Mouse (Mus musculus): ENCODE data around the gene Iqcf5. TPM values are rescaled to one million over a fixed set of nuclear protein-coding genes. Genes with fewer than 3 reads are reported as not detected.

Iqcf5 gene
- polyA plus RNA-seq, 1 experiment from 2014 or later, result not detected

GRCm38 (mm10) chr9:106519909-106520308, 5.5 kb downstream of the Iqcf5 start:
- Histone ChIP-seq H3K9me3 (ENCODE audit: control insufficient read depth, low read length) (no peaks in the 10 kb centered on the region), H3K9ac (ENCODE audit: low read length) (no peak overlapping the region), H3K4me3 (ENCODE audit: low read depth, low read length) (no peak overlapping the region), H3K4me1 (replicated peaks; ENCODE audit: control insufficient read depth, insufficient read depth, low read length) (no peaks in the 10 kb centered on the region), H3K27ac (ENCODE audit: low read depth) (no peak overlapping the region), H3K27me3 (replicated peaks; ENCODE audit: control insufficient read depth, insufficient read depth, low read length) (no peaks in the 10 kb centered on the region), H3K4me2 (ENCODE audit: low read length) (no peak overlapping the region), H3K36me3 (ENCODE audit: control insufficient read depth, insufficient read depth, low read length) (no peaks in the 10 kb centered on the region)
- no peak for ATAC-seq (replicated peaks; ENCODE audit: low FRiP score, low TSS enrichment, low read depth)
- DNase-seq (ENCODE audit: low spot score), result no peak
- 71% methylated on average over 8 of the region's 8 CpGs for WGBS

GRCm38 (mm10) chr9:106531833-106532232, 17.5 kb downstream of the Iqcf5 start:
- Histone ChIP-seq H3K4me2 (ENCODE audit: low read length) (no peak overlapping the region), H3K9ac (ENCODE audit: low read length) (no peak overlapping the region), H3K9me3 (ENCODE audit: control insufficient read depth, low read length) (no peaks in the 10 kb centered on the region), H3K27me3 (replicated peaks; ENCODE audit: control insufficient read depth, insufficient read depth, low read length) (no peaks in the 10 kb centered on the region), H3K4me3 (ENCODE audit: low read depth, low read length) (no peak overlapping the region), H3K36me3 (ENCODE audit: control insufficient read depth, insufficient read depth, low read length) (no peaks in the 10 kb centered on the region), H3K27ac (ENCODE audit: low read depth) (no peak overlapping the region), H3K4me1 (replicated peaks; ENCODE audit: control insufficient read depth, insufficient read depth, low read length) (no peaks in the 10 kb centered on the region)
- WGBS, result 37% methylated on average over 3 of the region's 3 CpGs
- ATAC-seq (replicated peaks; ENCODE audit: low FRiP score, low TSS enrichment, low read depth) (no peak), DNase-seq (ENCODE audit: low spot score) (no peak)

GRCm38 (mm10) chr9:106534296-106534695, 19.9 kb downstream of the Iqcf5 start:
- Histone ChIP-seq H3K27me3 (replicated peaks; ENCODE audit: control insufficient read depth, insufficient read depth, low read length) (no peaks in the 10 kb centered on the region), H3K4me3 (ENCODE audit: low read depth, low read length) (no peak overlapping the region), H3K4me1 (replicated peaks; ENCODE audit: control insufficient read depth, insufficient read depth, low read length) (no peaks in the 10 kb centered on the region), H3K27ac (ENCODE audit: low read depth) (no peak overlapping the region), H3K9me3 (ENCODE audit: control insufficient read depth, low read length) (no peaks in the 10 kb centered on the region), H3K4me2 (ENCODE audit: low read length) (no peak overlapping the region), H3K36me3 (ENCODE audit: control insufficient read depth, insufficient read depth, low read length) (no peaks in the 10 kb centered on the region), H3K9ac (ENCODE audit: low read length) (no peak overlapping the region)
- 91% methylated on average over 7 of the region's 7 CpGs for WGBS
- ATAC-seq (replicated peaks; ENCODE audit: low FRiP score, low TSS enrichment, low read depth) (no peak), DNase-seq (ENCODE audit: low spot score) (no peak)

GRCm38 (mm10) chr9:106534975-106535374, 20.6 kb downstream of the Iqcf5 start:
- Histone ChIP-seq H3K27ac (ENCODE audit: low read depth) (no peak overlapping the region), H3K27me3 (replicated peaks; ENCODE audit: control insufficient read depth, insufficient read depth, low read length) (no peaks in the 10 kb centered on the region), H3K4me3 (ENCODE audit: low read depth, low read length) (no peak overlapping the region), H3K9ac (ENCODE audit: low read length) (no peak overlapping the region), H3K4me2 (ENCODE audit: low read length) (no peak overlapping the region), H3K4me1 (replicated peaks; ENCODE audit: control insufficient read depth, insufficient read depth, low read length) (no peaks in the 10 kb centered on the region), H3K36me3 (ENCODE audit: control insufficient read depth, insufficient read depth, low read length) (no peaks in the 10 kb centered on the region), H3K9me3 (ENCODE audit: control insufficient read depth, low read length) (no peaks in the 10 kb centered on the region)
- 88% methylated on average over 11 of the region's 11 CpGs for WGBS
- DNase-seq (ENCODE audit: low spot score), result no peak
- no peak for ATAC-seq (replicated peaks; ENCODE audit: low FRiP score, low TSS enrichment, low read depth)

GRCm38 (mm10) chr9:106561531-106561930, 47.2 kb downstream of the Iqcf5 start, which contains the start of gene Iqcf3:
Gene Iqcf3, minus strand, starts transcription at chr9:106561631.
- Histone ChIP-seq H3K4me3 (ENCODE audit: low read depth, low read length) (no peak within 1 kb of the TSS), H3K9ac (ENCODE audit: low read length) (no peak within 1 kb of the TSS), H3K4me2 (ENCODE audit: low read length) (no peak within 1 kb of the TSS), H3K9me3 (ENCODE audit: control insufficient read depth, low read length) (no peaks in the 10 kb centered on the region), H3K27ac (ENCODE audit: low read depth) (no peak within 1 kb of the TSS), H3K4me1 (replicated peaks; ENCODE audit: control insufficient read depth, insufficient read depth, low read length) (no peaks in the 10 kb centered on the region), H3K36me3 (ENCODE audit: control insufficient read depth, insufficient read depth, low read length) (no peaks in the 10 kb centered on the region), H3K27me3 (replicated peaks; ENCODE audit: control insufficient read depth, insufficient read depth, low read length) (no peaks in the 10 kb centered on the region)
- no peak for ATAC-seq (replicated peaks; ENCODE audit: low FRiP score, low TSS enrichment, low read depth)
- DNase-seq (ENCODE audit: low spot score), result no peak
- WGBS, result 85% methylated on average over 5 of the region's 5 CpGs

GRCm38 (mm10) chr9:106562291-106562690, 47.9 kb downstream of the Iqcf5 start:
- no peaks in the 10 kb centered on the region for H3K9me3 ChIP-seq (ENCODE audit: control insufficient read depth, low read length)
- 88% methylated on average over 11 of the region's 11 CpGs for WGBS
- H3K4me2 ChIP-seq (ENCODE audit: low read length), result no peak overlapping the region
- DNase-seq (ENCODE audit: low spot score) (no peak), ATAC-seq (replicated peaks; ENCODE audit: low FRiP score, low TSS enrichment, low read depth) (no peak)
- H3K27me3 ChIP-seq (replicated peaks; ENCODE audit: control insufficient read depth, insufficient read depth, low read length), result no peaks in the 10 kb centered on the region
- H3K27ac ChIP-seq (ENCODE audit: low read depth), result no peak overlapping the region
- no peaks in the 10 kb centered on the region for H3K4me1 ChIP-seq (replicated peaks; ENCODE audit: control insufficient read depth, insufficient read depth, low read length)
- H3K9ac ChIP-seq (ENCODE audit: low read length), result no peak overlapping the region
- H3K36me3 ChIP-seq (ENCODE audit: control insufficient read depth, insufficient read depth, low read length), result no peaks in the 10 kb centered on the region
- H3K4me3 ChIP-seq (ENCODE audit: low read depth, low read length), result no peak overlapping the region

GRCm38 (mm10) chr9:106564025-106564424, 49.7 kb downstream of the Iqcf5 start:
- WGBS, result 75% methylated on average over 8 of the region's 8 CpGs
- ATAC-seq (replicated peaks; ENCODE audit: low FRiP score, low TSS enrichment, low read depth) (no peak), DNase-seq (ENCODE audit: low spot score) (no peak)
- Histone ChIP-seq H3K9me3 (ENCODE audit: control insufficient read depth, low read length) (no peaks in the 10 kb centered on the region), H3K36me3 (ENCODE audit: control insufficient read depth, insufficient read depth, low read length) (no peaks in the 10 kb centered on the region), H3K27me3 (replicated peaks; ENCODE audit: control insufficient read depth, insufficient read depth, low read length) (no peaks in the 10 kb centered on the region), H3K9ac (ENCODE audit: low read length) (no peak overlapping the region), H3K4me3 (ENCODE audit: low read depth, low read length) (no peak overlapping the region), H3K27ac (ENCODE audit: low read depth) (no peak overlapping the region), H3K4me1 (replicated peaks; ENCODE audit: control insufficient read depth, insufficient read depth, low read length) (no peaks in the 10 kb centered on the region), H3K4me2 (ENCODE audit: low read length) (no peak overlapping the region)

Other genes starting within 250 kb of the Iqcf5 start
- gene Poc1a, start 233.5 kb upstream of the Iqcf5 start, polyA plus RNA-seq (2014; fragmentation: Nextera tagmentation; extraction: Ambion mirVana), result 29.1 and 29.6 TPM in 2 replicates
- 16.5 and 19.8 TPM in 2 replicates for gene Dusp7, start 145.9 kb upstream of the Iqcf5 start, polyA plus RNA-seq (2014; fragmentation: Nextera tagmentation; extraction: Ambion mirVana)
- gene Rpl29, start 85.1 kb upstream of the Iqcf5 start, polyA plus RNA-seq (2014; fragmentation: Nextera tagmentation; extraction: Ambion mirVana), result 1,252 and 1,315 TPM in 2 replicates
- 38.6 and 39.8 TPM in 2 replicates for gene Acy1, start 76.3 kb upstream of the Iqcf5 start, polyA plus RNA-seq (2014; fragmentation: Nextera tagmentation; extraction: Ambion mirVana)
- gene Abhd14b, start 67.1 kb upstream of the Iqcf5 start, polyA plus RNA-seq (2014; fragmentation: Nextera tagmentation; extraction: Ambion mirVana), result 25.7 and 27.2 TPM in 2 replicates
- 55.9 and 58.2 TPM in 2 replicates for gene Abhd14a, start 66.9 kb upstream of the Iqcf5 start, polyA plus RNA-seq (2014; fragmentation: Nextera tagmentation; extraction: Ambion mirVana)
- gene Pcbp4, start 61.3 kb upstream of the Iqcf5 start, polyA plus RNA-seq (2014; fragmentation: Nextera tagmentation; extraction: Ambion mirVana), result 55.3 and 73.4 TPM in 2 replicates
- gene Gpr62, start 48.6 kb upstream of the Iqcf5 start, polyA plus RNA-seq (2014; fragmentation: Nextera tagmentation; extraction: Ambion mirVana), result 0.08 and 0.41 TPM in 2 replicates
- gene Rrp9, start 38.6 kb upstream of the Iqcf5 start, polyA plus RNA-seq (2014; fragmentation: Nextera tagmentation; extraction: Ambion mirVana), result 51.7 and 52.4 TPM in 2 replicates
- 1.7 and 2.2 TPM in 2 replicates for gene Parp3, start 37.6 kb upstream of the Iqcf5 start, polyA plus RNA-seq (2014; fragmentation: Nextera tagmentation; extraction: Ambion mirVana)
- gene Iqcf1, start 14.6 kb upstream of the Iqcf5 start, polyA plus RNA-seq (2014; fragmentation: Nextera tagmentation; extraction: Ambion mirVana), result not detected in 2 replicates
- not detected in 2 replicates for gene Iqcf3, start 47.1 kb downstream of the Iqcf5 start, polyA plus RNA-seq (2014; fragmentation: Nextera tagmentation; extraction: Ambion mirVana)
- not detected in 2 replicates for gene Iqcf4, start 56.4 kb downstream of the Iqcf5 start, polyA plus RNA-seq (2014; fragmentation: Nextera tagmentation; extraction: Ambion mirVana)
- not detected in 2 replicates for gene Iqcf6, start 112.0 kb downstream of the Iqcf5 start, polyA plus RNA-seq (2014; fragmentation: Nextera tagmentation; extraction: Ambion mirVana)
- gene Grm2, start 141.5 kb downstream of the Iqcf5 start, polyA plus RNA-seq (2014; fragmentation: Nextera tagmentation; extraction: Ambion mirVana), result not detected in 2 replicates
- 47.8 and 49.8 TPM in 2 replicates for gene Tex264, start 171.4 kb downstream of the Iqcf5 start, polyA plus RNA-seq (2014; fragmentation: Nextera tagmentation; extraction: Ambion mirVana)

Data from intestine, embryonic 14.5 days (tissue).